In genomic region chr2:19703020-19703613, GRCm38 (mm10) we compare ENCODE assay signal across 10 mouse cellular contexts. TPM values are rescaled to one million over a fixed set of nuclear protein-coding genes. Genes with fewer than 3 reads are reported as not detected.
DNase-seq lines count a peak whose midpoint lies in the region; ATAC-seq and TF ChIP-seq lines count a peak whose summit lies in the region.
"Had no signal": no experiment of that assay in that cellular context is flagged by ENCODE, and none has a peak within 500 bp of the region (broad histone marks: within the 10 kb centered on the region; RNA-seq: fewer than 3 reads in every experiment).

No protein-coding gene starts in this region.

- H3K9ac ChIP-seq in forebrain, embryonic 14.5 days (ENCODE audit: low read length) = no peak overlapping the region
- no peak overlapping the region for H3K9ac ChIP-seq in forebrain, embryonic 12.5 days
- no peak overlapping the region for H3K9ac ChIP-seq in hindbrain, postnatal 0 days (replicated peaks; ENCODE audit: low read length)
- H3K9ac ChIP-seq: hindbrain, embryonic 12.5 days; liver, embryonic 15.5 days had no signal

- DNase-seq in forebrain, embryonic 14.5 days (ENCODE audit: low spot score) = peak; percentile 24
- DNase-seq in adrenal gland, postnatal 25 days = peak; percentile 9
- DNase-seq in heart, adult 11 months = peak; percentile 94
- peak; percentile 17 for DNase-seq in lung, adult 2 months
- DNase-seq in hindbrain, postnatal 0 days (ENCODE audit: low spot score) = no peak
- no peak for DNase-seq in T-cell, adult 2 months (ENCODE audit: low spot score)

- H3K36me3 ChIP-seq in forebrain, embryonic 14.5 days (ENCODE audit: control insufficient read depth, insufficient read depth, low read length) = no peaks in the 10 kb centered on the region
- H3K36me3 ChIP-seq in forebrain, embryonic 12.5 days (replicated peaks) = no peaks in the 10 kb centered on the region
- no peaks in the 10 kb centered on the region for H3K36me3 ChIP-seq in hindbrain, postnatal 0 days (ENCODE audit: insufficient read depth, low read length)
- H3K36me3 ChIP-seq: hindbrain, embryonic 12.5 days; liver, embryonic 15.5 days had no signal

- no peak for TF ChIP-seq POLR2A in lung, adult 2 months (IDR thresholded peaks at IDR 0.05; ENCODE audit: borderline replicate concordance, extremely low read depth, low read depth, low read length)

- no peak overlapping the region for H3K4me3 ChIP-seq in forebrain, embryonic 14.5 days (ENCODE audit: low read depth, low read length)
- H3K4me3 ChIP-seq in forebrain, embryonic 12.5 days (replicated peaks) = no peak overlapping the region
- no peak overlapping the region for H3K4me3 ChIP-seq in lung, adult 2 months (replicated peaks; ENCODE audit: extremely low read depth, low read depth, low read length)
- H3K4me3 ChIP-seq in hindbrain, postnatal 0 days (ENCODE audit: low read length) = no peak overlapping the region
- H3K4me3 ChIP-seq: hindbrain, embryonic 12.5 days; liver, embryonic 15.5 days had no signal

- ATAC-seq in forebrain, embryonic 14.5 days = peak; percentile 32; the same call in 1 of the 2 replicates
- ATAC-seq in forebrain, embryonic 12.5 days (ENCODE audit: low FRiP score) = no peak
- ATAC-seq in hindbrain, postnatal 0 days = no peak
- no peak for ATAC-seq in erythroid progenitor cell, adult 5-6 weeks (replicated peaks; ENCODE audit: low FRiP score, poor library complexity, severe bottlenecking)

- H3K9me3 ChIP-seq in forebrain, embryonic 14.5 days (replicated peaks; ENCODE audit: control insufficient read depth, low read length) = no peaks in the 10 kb centered on the region
- no peaks in the 10 kb centered on the region for H3K9me3 ChIP-seq in forebrain, embryonic 12.5 days
- H3K9me3 ChIP-seq in hindbrain, postnatal 0 days (ENCODE audit: low read length) = no peaks in the 10 kb centered on the region
- H3K9me3 ChIP-seq: hindbrain, embryonic 12.5 days; liver, embryonic 15.5 days had no signal

- no peaks in the 10 kb centered on the region for H3K4me1 ChIP-seq in forebrain, embryonic 14.5 days (ENCODE audit: control insufficient read depth, insufficient read depth, low read length)
- H3K4me1 ChIP-seq in forebrain, embryonic 12.5 days = no peaks in the 10 kb centered on the region
- H3K4me1 ChIP-seq in lung, adult 2 months (ENCODE audit: control insufficient read depth, insufficient read depth, low read length) = peaks cover 2% of the 10 kb centered on the region; the same call in 1 of the 2 replicates
- no peaks in the 10 kb centered on the region for H3K4me1 ChIP-seq in hindbrain, postnatal 0 days (ENCODE audit: insufficient read depth, low read length)
- H3K4me1 ChIP-seq: hindbrain, embryonic 12.5 days had no signal

- H3K4me2 ChIP-seq in forebrain, embryonic 14.5 days (ENCODE audit: low read length) = no peak overlapping the region
- H3K4me2 ChIP-seq in forebrain, embryonic 12.5 days = no peak overlapping the region
- no peak overlapping the region for H3K4me2 ChIP-seq in hindbrain, postnatal 0 days (ENCODE audit: low read depth, low read length)
- H3K4me2 ChIP-seq: hindbrain, embryonic 12.5 days; liver, embryonic 15.5 days had no signal

- TF ChIP-seq CTCF in lung, adult 2 months (IDR thresholded peaks at IDR 0.05; ENCODE audit: insufficient read depth, low read length) = no peak
- TF ChIP-seq CTCF in hindbrain, postnatal 0 days (IDR thresholded peaks at IDR 0.05; ENCODE audit: low read depth) = no peak

- no peaks in the 10 kb centered on the region for H3K27me3 ChIP-seq in forebrain, embryonic 14.5 days (replicated peaks; ENCODE audit: control insufficient read depth, insufficient read depth, low read length)
- H3K27me3 ChIP-seq in forebrain, embryonic 12.5 days = no peaks in the 10 kb centered on the region
- no peaks in the 10 kb centered on the region for H3K27me3 ChIP-seq in hindbrain, postnatal 0 days (ENCODE audit: insufficient read depth, low read length)
- H3K27me3 ChIP-seq: hindbrain, embryonic 12.5 days; liver, embryonic 15.5 days had no signal

- H3K27ac ChIP-seq in forebrain, embryonic 14.5 days (ENCODE audit: low read depth, low read length) = no peak overlapping the region
- no peak overlapping the region for H3K27ac ChIP-seq in forebrain, embryonic 12.5 days
- no peak overlapping the region for H3K27ac ChIP-seq in hindbrain, postnatal 0 days
- H3K27ac ChIP-seq: hindbrain, embryonic 12.5 days; liver, embryonic 15.5 days had no signal

RNA-seq across cellular contexts. Expression of gene Otud1, which starts 45.6 kb away (rescaled TPM):
- 1.7 and 1.8 TPM in 2 replicates for polyA plus RNA-seq in forebrain, embryonic 14.5 days (2014; fragmentation: Nextera tagmentation; extraction: Ambion mirVana)
- 1.2 and 1.3 TPM in 2 replicates for polyA plus RNA-seq in forebrain, embryonic 12.5 days (2016; fragmentation: Nextera tagmentation; extraction: Ambion mirVana)
- 6.2 and 8.0 TPM in 2 replicates for total RNA-seq in adrenal gland, postnatal 25 days (2021)
- 19.3 and 35.7 TPM in 2 replicates for polyA plus RNA-seq in lung, adult 2 months (2012; rRNA removed)
- 7.9 and 12.9 TPM in 2 replicates for total RNA-seq in hindbrain, postnatal 0 days (2014; rRNA removed)
- 3.0 and 3.3 TPM in 2 replicates for polyA plus RNA-seq in hindbrain, postnatal 0 days (2015; fragmentation: Nextera tagmentation; extraction: Ambion mirVana)
- total RNA-seq in erythroid progenitor cell, adult 5-6 weeks (2015; ENCODE audit: low replicate concordance) = 3.6 and 13.4 TPM in 2 replicates
- 3.7 and 6.5 TPM in 2 replicates for total RNA-seq in erythroid progenitor cell, adult 5-6 weeks (2017; ENCODE audit: low replicate concordance)

Comparison
In these comparisons a context has a peak if more than half of its experiments do, and no peak if none do; other contexts are left out.
1. DNase-seq: peak in forebrain, embryonic 14.5 days (single experiment), adrenal gland, postnatal 25 days (single experiment), heart, adult 11 months (single experiment) and lung, adult 2 months (single experiment); none in hindbrain, postnatal 0 days (single experiment) and T-cell, adult 2 months (single experiment).